Mouse (Mus musculus) lung, adult 2 months (tissue): ENCODE measurements at regions not wholly inside any gene's neighbourhood (a gene's known extent, or its start where the extent isn't known, plus 50 kb on each side); places are given as distances from the start of the nearest gene placed in this dataset.

Experiments used
- CTCF ChIP-seq: fragments of 200-500 bp; IDR thresholded peaks from 2 replicates; pipeline ENCODE4 v1.5.1; 2011; ENCODE audit warnings: mild to moderate bottlenecking, low read length, control low read depth; ENCODE audit not compliant: insufficient read depth
- POLR2A ChIP-seq: fragments of 200-500 bp; IDR thresholded peaks from 2 replicates; pipeline ENCODE4 v1.6.1; 2011; ENCODE audit warnings: low read depth, mild to moderate bottlenecking, control low read depth, low read length, borderline replicate concordance; ENCODE audit errors: extremely low read depth

DNA sequence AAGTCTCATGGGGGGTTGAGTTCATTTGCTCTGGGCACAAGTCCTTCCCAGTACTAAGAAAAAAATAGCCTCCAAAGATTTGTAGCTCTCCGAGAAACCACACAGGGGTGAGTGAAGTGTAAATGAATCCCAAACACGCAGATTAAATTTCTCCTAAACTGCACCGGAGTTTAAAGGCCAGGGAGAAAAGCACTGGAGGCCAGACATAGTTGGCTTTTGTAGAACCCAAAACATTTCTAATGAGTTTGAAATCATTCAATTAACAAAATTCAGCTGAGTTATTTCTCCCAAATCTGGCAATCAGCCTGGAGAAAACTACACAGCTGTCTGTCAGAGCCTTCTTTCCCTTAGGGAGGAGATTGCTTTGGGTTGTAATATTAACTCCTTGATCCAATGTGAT, 166.2 kb upstream of the Cdkn3 start:
- TF ChIP-seq CTCF (no peak), POLR2A (no peak)
